Mouse (Mus musculus) urinary bladder, postnatal 14 days (tissue): ENCODE results near the gene Olfr1022.

Source experiments
- DNase-seq: peaks from one replicate; pipeline ENCODE4 v3.0.0; 2021; ENCODE audit warnings: low spot score

Gene Olfr1022

DNA sequence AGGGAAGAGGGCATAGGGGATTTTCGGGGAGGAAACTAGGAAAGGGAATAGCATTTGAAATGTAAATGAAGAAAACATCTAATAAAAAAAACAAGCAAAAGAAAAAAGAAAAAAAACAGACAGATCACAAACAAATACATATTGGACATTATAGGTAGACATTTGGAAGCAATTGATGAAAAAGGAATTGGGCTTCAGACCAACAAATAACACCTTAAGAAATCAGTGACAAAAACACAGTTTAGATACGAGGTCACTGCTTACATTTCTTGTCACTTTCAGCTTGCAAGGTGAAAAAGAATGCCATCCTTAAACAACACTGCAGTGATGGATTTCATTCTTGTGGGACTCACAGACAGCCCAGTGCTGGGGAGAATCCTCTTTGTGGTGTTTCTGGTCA lies at the start of gene Olfr1022:
Gene Olfr1022, plus strand, starts transcription at position 301 of the 400 bp plus-strand sequence.
- DNase-seq = no peak

DNA sequence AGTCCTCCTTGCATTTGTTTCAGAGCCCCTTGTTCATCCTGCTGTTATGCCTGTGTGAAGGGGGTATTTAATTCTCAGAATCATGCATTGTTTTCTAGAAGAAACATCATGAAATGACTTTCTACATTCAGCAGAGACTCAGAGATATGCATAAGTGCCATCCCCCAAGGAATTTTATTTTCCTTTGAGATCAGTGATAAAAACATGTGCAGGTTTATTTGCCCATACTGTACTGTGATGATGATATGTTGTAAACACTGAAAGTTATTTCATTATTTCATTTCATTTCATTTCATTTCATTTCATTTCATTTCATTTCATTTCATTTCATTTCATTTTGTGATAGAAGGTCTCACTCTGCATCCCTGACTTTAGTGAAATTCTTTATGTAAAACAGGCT lies 23.0 kb upstream of the Olfr1022 start, which contains the start of gene Olfr1019:
Gene Olfr1019, minus strand, starts transcription at position 101 of the 400 bp plus-strand sequence.
- no peak for DNase-seq

DNA sequence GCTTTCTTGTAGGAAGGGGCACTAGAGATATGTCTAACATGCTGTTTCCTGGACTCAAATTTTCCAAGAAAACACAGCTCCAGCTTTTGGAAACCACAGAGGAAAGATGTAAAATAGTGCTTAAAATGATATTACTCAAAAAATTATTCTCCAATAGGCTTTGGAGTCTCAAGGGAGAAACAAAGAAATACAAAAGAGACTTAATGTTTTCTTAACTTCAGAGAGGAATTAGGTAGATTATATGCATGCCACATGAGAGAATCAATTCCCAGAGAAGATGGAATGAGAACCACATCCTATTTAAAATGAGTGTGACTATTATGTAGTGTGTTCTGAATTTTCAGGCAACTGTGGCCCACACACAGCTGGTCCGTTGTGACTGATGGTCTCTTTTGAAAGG lies 21.7 kb upstream of the Olfr1022 start, which contains the start of gene Olfr1020:
Gene Olfr1020, plus strand, starts transcription at position 301 of the 400 bp plus-strand sequence.
- DNase-seq = no peak

DNA sequence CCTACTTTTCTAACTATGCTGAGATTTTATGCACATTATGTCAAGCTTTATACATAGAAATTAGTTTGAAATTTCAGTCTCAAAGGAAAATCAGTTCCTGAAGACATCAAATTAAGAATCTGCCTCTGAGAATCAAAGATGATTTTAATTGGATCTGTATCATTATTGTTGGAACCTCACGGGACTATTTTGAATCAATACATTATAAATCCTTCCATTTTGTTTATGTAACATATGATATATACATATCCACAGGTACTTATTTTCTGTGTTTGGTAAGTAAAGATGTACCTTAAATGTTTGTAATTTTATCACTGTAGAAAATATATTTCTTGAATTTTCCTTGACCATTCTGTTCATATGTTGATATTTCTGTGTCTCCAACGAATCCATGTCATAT lies 16.9 kb downstream of the Olfr1022 start, which contains the start of gene Olfr1023:
Gene Olfr1023, plus strand, starts transcription at position 301 of the 400 bp plus-strand sequence.
- DNase-seq = no peak

DNA sequence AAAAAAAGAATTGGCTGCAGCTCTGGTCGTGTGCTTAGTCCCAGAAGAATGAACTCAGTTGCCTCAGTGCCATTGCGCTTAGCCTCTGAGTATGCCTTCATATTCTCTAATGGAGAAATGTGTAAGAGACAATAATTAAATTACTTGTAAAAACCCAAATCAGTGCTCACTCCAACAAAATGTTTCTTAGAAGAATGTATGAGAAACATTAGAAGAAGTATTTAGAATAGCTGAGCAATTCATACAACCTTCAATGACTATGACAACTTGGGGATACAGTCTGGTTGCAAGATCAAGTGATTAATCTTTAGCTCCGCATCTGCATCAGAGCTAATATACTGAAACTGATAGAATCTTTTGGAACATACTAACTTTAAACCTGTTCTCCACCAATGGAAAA lies 36.6 kb downstream of the Olfr1022 start, which contains the start of gene Olfr1024:
Gene Olfr1024, minus strand, starts transcription at position 101 of the 400 bp plus-strand sequence.
- DNase-seq = no peak

DNA sequence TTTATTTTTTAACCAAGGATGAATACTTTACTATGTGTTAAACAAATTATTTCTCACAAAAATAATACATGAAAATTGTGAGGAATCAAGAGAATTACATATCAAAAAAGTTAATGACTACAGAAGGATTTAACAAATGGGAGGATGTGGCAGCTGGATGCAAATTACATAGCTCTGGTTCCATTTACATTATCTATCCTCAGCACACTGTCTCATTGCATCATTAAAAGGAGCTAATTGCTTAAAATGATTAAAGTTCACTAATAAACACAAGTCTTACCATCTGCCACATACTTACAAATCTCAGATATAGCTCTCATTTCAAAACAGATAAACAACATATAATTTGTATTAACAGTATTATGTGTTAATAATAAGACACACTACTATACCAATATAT lies 44.8 kb downstream of the Olfr1022 start:
- no peak for DNase-seq

DNA sequence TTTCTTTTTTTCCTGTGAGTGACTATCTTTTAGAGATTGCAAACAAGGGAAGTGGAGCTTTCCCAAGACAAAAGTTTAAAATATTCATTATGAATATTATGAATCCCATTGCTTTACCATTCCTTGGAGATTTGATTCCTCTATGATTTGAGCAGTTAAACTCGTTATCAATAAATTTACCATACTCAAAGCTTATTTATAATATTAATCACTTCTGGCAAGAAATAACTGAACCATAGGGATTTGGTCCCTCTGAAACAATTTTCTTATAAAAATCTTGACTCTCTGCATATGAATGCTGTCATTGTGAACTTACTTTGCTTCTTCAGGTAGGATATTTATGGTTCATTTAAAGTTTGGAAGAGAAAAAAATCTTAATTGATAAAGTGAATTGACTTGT lies 46.5 kb downstream of the Olfr1022 start, which contains the start of gene Olfr1025-ps1:
Gene Olfr1025-ps1, plus strand, starts transcription at position 301 of the 400 bp plus-strand sequence.
- DNase-seq = no peak
